Mouse (Mus musculus) erythroid progenitor cell, adult 5-6 weeks (primary cell): ENCODE measurements around the gene Olfr462. TPM values are rescaled to one million over a fixed set of nuclear protein-coding genes. Genes with fewer than 3 reads are reported as not detected.

Experiments
- ATAC-seq: replicated peaks from 2 replicates; pipeline ENCODE4 v1.8.0; 2016; ENCODE audit warnings: moderate number of reproducible peaks, mild to moderate bottlenecking, moderate TSS enrichment, inconsistent platforms; ENCODE audit not compliant: poor library complexity, low FRiP score, severe bottlenecking
- total RNA-seq, 2 experiments: library from RNA; stranded (forward) in 1 of 2; stranded (reverse) in 1 of 2; fragments of 150-400 nt in 1 of 2; fragments of 186-747, 209-891 nt in 1 of 2; gene quantifications; 2 replicates each; pipeline versions ENCODE4 v1.2.3 to v1.2.4; 2015 to 2017; ENCODE audit warnings: low replicate concordance in 2 of 2

The Olfr462 gene
- total RNA-seq, 2 experiments from 2014 or later, result not detected

DNA sequence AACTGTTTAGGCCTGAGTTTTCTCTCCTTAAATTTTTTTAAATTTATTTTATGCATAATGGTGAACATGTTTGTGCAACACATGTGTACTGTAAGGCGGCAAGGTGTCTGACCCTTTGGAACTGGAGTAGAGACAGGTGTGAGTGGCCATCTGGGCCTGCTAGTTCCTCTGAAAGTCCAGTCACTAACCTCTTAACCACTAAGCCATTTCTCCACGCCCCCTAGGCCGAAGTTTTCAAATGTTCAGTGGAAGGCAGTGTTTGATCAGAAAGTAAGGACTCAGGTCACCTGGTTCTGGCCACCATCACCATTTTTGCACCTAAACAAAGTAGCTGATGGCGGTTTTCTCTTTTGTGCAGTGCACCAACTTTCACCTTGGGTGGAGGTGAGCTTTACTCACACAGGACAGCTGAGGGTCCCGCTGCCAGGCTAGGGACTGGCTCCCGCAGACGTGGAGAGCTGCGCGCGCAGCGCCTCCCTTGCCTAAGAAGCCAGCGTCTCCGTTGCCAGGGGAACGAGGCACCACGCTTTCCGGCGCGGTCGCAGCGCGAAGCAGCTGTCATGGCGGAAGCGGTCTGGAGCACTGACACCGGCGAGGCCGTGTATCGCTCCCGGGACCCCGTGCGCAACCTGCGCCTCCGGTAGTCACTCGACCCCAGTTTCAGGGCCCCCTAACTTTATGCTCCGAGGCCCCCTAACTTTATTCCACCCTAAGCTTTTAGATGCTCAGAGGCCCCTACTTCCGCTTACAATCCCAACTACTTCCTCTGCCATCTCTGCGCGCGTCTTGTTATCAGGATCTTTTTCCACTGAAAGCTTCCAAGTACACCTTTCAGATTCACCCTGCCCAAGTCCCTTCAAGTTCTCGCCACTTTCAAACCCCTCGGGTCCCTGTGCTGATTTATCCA, 39.1 kb downstream of the Olfr462 start, which contains the start of gene Mks1:
Mks1 (plus strand) TSS at position 526 of the 907 bp plus-strand sequence.
- ATAC-seq, result peak; percentile 61

- ATAC-seq, result no peak
Observed at GRCm38 (mm10) chr11:87847884-87848283, 44.2 kb downstream of the Olfr462 start.

- ATAC-seq, result no peak
Observed at GRCm38 (mm10) chr11:87846968-87847600, 45.0 kb downstream of the Olfr462 start.

DNA sequence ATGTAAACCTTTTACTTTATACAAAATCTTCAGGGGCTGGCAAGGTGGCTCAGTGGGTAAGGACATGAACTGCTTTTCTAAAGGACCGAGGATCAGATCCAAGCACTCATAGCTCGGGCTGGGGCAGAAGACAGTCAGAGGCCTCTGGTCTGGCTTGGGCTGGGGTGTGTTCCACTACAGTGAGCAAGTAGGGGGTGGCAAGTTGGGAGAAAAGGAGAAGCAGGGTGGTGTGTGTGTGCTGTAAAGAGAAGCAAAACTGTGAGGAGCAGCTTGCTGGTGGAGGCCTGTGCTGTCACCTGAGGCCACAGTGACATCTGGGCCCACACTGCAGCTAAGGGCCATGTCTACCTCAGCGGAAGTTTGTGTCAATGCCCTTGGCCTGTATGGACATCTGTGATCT, 50.6 kb downstream of the Olfr462 start:
- ATAC-seq, result peak; percentile 34; the same call in 1 of the 2 replicates

GRCm38 (mm10) chr11:87840676-87841075, 51.4 kb downstream of the Olfr462 start:
- ATAC-seq, result no peak

Other genes with a start within 250 kb of the Olfr462 start
- 0.36 and 2.1 TPM in 2 replicates for gene Rnf43, start 229.5 kb downstream of the Olfr462 start, total RNA-seq (2015; ENCODE audit: low replicate concordance)
- 0.39 and 0.83 TPM in 2 replicates for gene Rnf43, start 229.5 kb downstream of the Olfr462 start, total RNA-seq (2017; ENCODE audit: low replicate concordance)
- gene Supt4a, start 154.7 kb downstream of the Olfr462 start, total RNA-seq (2015; ENCODE audit: low replicate concordance), result 101 and 170 TPM in 2 replicates
- gene Supt4a, start 154.7 kb downstream of the Olfr462 start, total RNA-seq (2017; ENCODE audit: low replicate concordance), result 27.0 and 66.5 TPM in 2 replicates
- 6.7 and 8.6 TPM in 2 replicates for gene Tspoap1, start 131.7 kb downstream of the Olfr462 start, total RNA-seq (2015; ENCODE audit: low replicate concordance)
- gene Tspoap1, start 131.7 kb downstream of the Olfr462 start, total RNA-seq (2017; ENCODE audit: low replicate concordance), result 9.2 and 21.3 TPM in 2 replicates
- gene Mpo, start 98.7 kb downstream of the Olfr462 start, total RNA-seq (2015; ENCODE audit: low replicate concordance), result 946 and 1,145 TPM in 2 replicates
- gene Mpo, start 98.7 kb downstream of the Olfr462 start, total RNA-seq (2017; ENCODE audit: low replicate concordance), result 341 and 501 TPM in 2 replicates
- gene Lpo, start 64.0 kb downstream of the Olfr462 start, total RNA-seq (2015; ENCODE audit: low replicate concordance), result not detected in 2 replicates
- not detected in 2 replicates for gene Lpo, start 64.0 kb downstream of the Olfr462 start, total RNA-seq (2017; ENCODE audit: low replicate concordance)
- gene Mks1, start 39.1 kb downstream of the Olfr462 start, total RNA-seq (2015; ENCODE audit: low replicate concordance), result not detected in 2 replicates
- gene Mks1, start 39.1 kb downstream of the Olfr462 start, total RNA-seq (2017; ENCODE audit: low replicate concordance), result not detected in 2 replicates
- gene Epx, start 16.7 kb downstream of the Olfr462 start, total RNA-seq (2015; ENCODE audit: low replicate concordance), result 13.0 and 18.4 TPM in 2 replicates
- 10.3 and 15.8 TPM in 2 replicates for gene Epx, start 16.7 kb downstream of the Olfr462 start, total RNA-seq (2017; ENCODE audit: low replicate concordance)
- gene Olfr463, start 5.1 kb upstream of the Olfr462 start, total RNA-seq (2015; ENCODE audit: low replicate concordance), result not detected in 2 replicates
- not detected in 2 replicates for gene Olfr463, start 5.1 kb upstream of the Olfr462 start, total RNA-seq (2017; ENCODE audit: low replicate concordance)
- not detected in 2 replicates for gene Olfr464, start 28.7 kb upstream of the Olfr462 start, total RNA-seq (2015; ENCODE audit: low replicate concordance)
- gene Olfr464, start 28.7 kb upstream of the Olfr462 start, total RNA-seq (2017; ENCODE audit: low replicate concordance), result not detected in 2 replicates
- 8.4 and 10.1 TPM in 2 replicates for gene Dynll2, start 95.3 kb upstream of the Olfr462 start, total RNA-seq (2015; ENCODE audit: low replicate concordance)
- 1.5 and 5.9 TPM in 2 replicates for gene Dynll2, start 95.3 kb upstream of the Olfr462 start, total RNA-seq (2017; ENCODE audit: low replicate concordance)
- gene Srsf1, start 155.1 kb upstream of the Olfr462 start, total RNA-seq (2015; ENCODE audit: low replicate concordance), result 312 and 323 TPM in 2 replicates
- gene Srsf1, start 155.1 kb upstream of the Olfr462 start, total RNA-seq (2017; ENCODE audit: low replicate concordance), result 485 and 568 TPM in 2 replicates
- 29.6 and 37.3 TPM in 2 replicates for gene Vezf1, start 176.0 kb upstream of the Olfr462 start, total RNA-seq (2015; ENCODE audit: low replicate concordance)
- 16.3 and 17.8 TPM in 2 replicates for gene Vezf1, start 176.0 kb upstream of the Olfr462 start, total RNA-seq (2017; ENCODE audit: low replicate concordance)
- gene Cuedc1, start 205.8 kb upstream of the Olfr462 start, total RNA-seq (2015; ENCODE audit: low replicate concordance), result 0.84 TPM in 1 of 2 replicates, not detected in the other
- gene Cuedc1, start 205.8 kb upstream of the Olfr462 start, total RNA-seq (2017; ENCODE audit: low replicate concordance), result 0.39 TPM in 1 of 2 replicates, not detected in the other